Mouse (Mus musculus): ENCODE measurements around the gene Ttc28. TPM values are rescaled to one million over a fixed set of nuclear protein-coding genes. Genes with fewer than 3 reads are reported as not detected.
A peak's percentile ranks its signal among the peaks of the same experiment; 100 is the strongest.

Ttc28 gene
- polyA plus RNA-seq, 1 experiment from 2014 or later = 0.95 TPM

- H3K9ac ChIP-seq = no peak overlapping the region
- H3K4me2 ChIP-seq = no peak overlapping the region
- no peaks in the 10 kb centered on the region for H3K36me3 ChIP-seq
- no peak overlapping the region for H3K27ac ChIP-seq
- DNase-seq (no peak), ATAC-seq (ENCODE audit: low read depth) (no peak)
- no peaks in the 10 kb centered on the region for H3K9me3 ChIP-seq (replicated peaks)
- no peak overlapping the region for H3K4me3 ChIP-seq (replicated peaks)
- WGBS (ENCODE audit: insufficient replicate concordance) = 61% methylated on average over 1 of the region's 1 CpGs
- 0 out of 2 replicates have a peak, but pooled peaks cover 6% of the 10 kb centered on the region for H3K4me1 ChIP-seq (replicated peaks)
- H3K27me3 ChIP-seq = no peaks in the 10 kb centered on the region
Measured at GRCm38 (mm10) chr5:111231769-111232168, 352.2 kb downstream of the Ttc28 start.

- H3K36me3 ChIP-seq = no peaks in the 10 kb centered on the region
- no peak overlapping the region for H3K4me2 ChIP-seq
- H3K4me1 ChIP-seq (replicated peaks) = 0 out of 2 replicates have a peak, but pooled peaks cover 3% of the 10 kb centered on the region
- DNase-seq (no peak), ATAC-seq (ENCODE audit: low read depth) (no peak)
- H3K27ac ChIP-seq = no peak overlapping the region
- H3K4me3 ChIP-seq (replicated peaks) = no peak overlapping the region
- H3K27me3 ChIP-seq = no peaks in the 10 kb centered on the region
- no peaks in the 10 kb centered on the region for H3K9me3 ChIP-seq (replicated peaks)
- no peak overlapping the region for H3K9ac ChIP-seq
- WGBS (ENCODE audit: insufficient replicate concordance) = 68% methylated on average over 24 of the region's 24 CpGs
Measured at GRCm38 (mm10) chr5:111233022-111233709, 353.6 kb downstream of the Ttc28 start.

GRCm38 (mm10) chr5:111235131-111235530, 355.5 kb downstream of the Ttc28 start:
- Histone ChIP-seq H3K4me2 (no peak overlapping the region), H3K27ac (no peak overlapping the region), H3K9ac (no peak overlapping the region), H3K27me3 (no peaks in the 10 kb centered on the region), H3K36me3 (no peaks in the 10 kb centered on the region), H3K4me1 (replicated peaks) (peaks cover 6% of the 10 kb centered on the region; the same call in 1 of the 2 replicates), H3K9me3 (replicated peaks) (no peaks in the 10 kb centered on the region), H3K4me3 (replicated peaks) (no peak overlapping the region)
- DNase-seq = no peak
- ATAC-seq (ENCODE audit: low read depth) = no peak
- WGBS (ENCODE audit: insufficient replicate concordance) = 75% methylated on average over 12 of the region's 12 CpGs

- no peak overlapping the region for H3K4me2 ChIP-seq
- no peak overlapping the region for H3K4me3 ChIP-seq (replicated peaks)
- H3K27me3 ChIP-seq = no peaks in the 10 kb centered on the region
- no peak for DNase-seq
- WGBS (ENCODE audit: insufficient replicate concordance) = 69% methylated on average over 9 of the region's 9 CpGs
- H3K4me1 ChIP-seq (replicated peaks) = peaks cover 6% of the 10 kb centered on the region; the same call in 1 of the 2 replicates
- ATAC-seq (ENCODE audit: low read depth) = no peak
- no peak overlapping the region for H3K27ac ChIP-seq
- no peaks in the 10 kb centered on the region for H3K36me3 ChIP-seq
- H3K9ac ChIP-seq = no peak overlapping the region
- no peaks in the 10 kb centered on the region for H3K9me3 ChIP-seq (replicated peaks)
Measured at GRCm38 (mm10) chr5:111237176-111237636, 357.6 kb downstream of the Ttc28 start.

- H3K27ac ChIP-seq = no peak overlapping the region
- H3K27me3 ChIP-seq = no peaks in the 10 kb centered on the region
- H3K9me3 ChIP-seq (replicated peaks) = no peaks in the 10 kb centered on the region
- no peak overlapping the region for H3K4me2 ChIP-seq
- no peak overlapping the region for H3K4me3 ChIP-seq (replicated peaks)
- H3K9ac ChIP-seq = no peak overlapping the region
- DNase-seq (peak; percentile 75), ATAC-seq (ENCODE audit: low read depth) (peak; percentile 86)
- peaks cover 12% of the 10 kb centered on the region for H3K4me1 ChIP-seq (replicated peaks)
- no peaks in the 10 kb centered on the region for H3K36me3 ChIP-seq
- WGBS (ENCODE audit: insufficient replicate concordance) = 17% methylated on average over 7 of the region's 7 CpGs
Measured at GRCm38 (mm10) chr5:111239223-111239622, 359.6 kb downstream of the Ttc28 start.

GRCm38 (mm10) chr5:111243447-111244040, 363.9 kb downstream of the Ttc28 start:
- H3K9me3 ChIP-seq (replicated peaks) = no peaks in the 10 kb centered on the region
- WGBS (ENCODE audit: insufficient replicate concordance) = 60% methylated on average over 14 of the region's 14 CpGs
- peaks cover 22% of the 10 kb centered on the region for H3K4me1 ChIP-seq (replicated peaks)
- H3K9ac ChIP-seq = no peak overlapping the region
- no peak for DNase-seq
- no peaks in the 10 kb centered on the region for H3K27me3 ChIP-seq
- H3K4me3 ChIP-seq (replicated peaks) = no peak overlapping the region
- H3K27ac ChIP-seq = no peak overlapping the region
- no peak for ATAC-seq (ENCODE audit: low read depth)
- H3K36me3 ChIP-seq = no peaks in the 10 kb centered on the region
- H3K4me2 ChIP-seq = no peak overlapping the region

GRCm38 (mm10) chr5:111244061-111244460, 364.5 kb downstream of the Ttc28 start:
- Histone ChIP-seq H3K9ac (no peak overlapping the region), H3K4me1 (replicated peaks) (peaks cover 21% of the 10 kb centered on the region), H3K27ac (no peak overlapping the region), H3K36me3 (no peaks in the 10 kb centered on the region), H3K4me3 (replicated peaks) (no peak overlapping the region), H3K27me3 (no peaks in the 10 kb centered on the region), H3K4me2 (no peak overlapping the region), H3K9me3 (replicated peaks) (no peaks in the 10 kb centered on the region)
- ATAC-seq (ENCODE audit: low read depth) (no peak), DNase-seq (no peak)
- WGBS (ENCODE audit: insufficient replicate concordance) = 66% methylated on average over 9 of the region's 9 CpGs

- WGBS (ENCODE audit: insufficient replicate concordance) = 56% methylated on average over 10 of the region's 10 CpGs
- Histone ChIP-seq H3K36me3 (no peaks in the 10 kb centered on the region), H3K4me2 (no peak overlapping the region)
Measured at GRCm38 (mm10) chr5:111247571-111248265, 368.1 kb downstream of the Ttc28 start.

GRCm38 (mm10) chr5:111252147-111252546, 372.5 kb downstream of the Ttc28 start:
- DNase-seq (no peak), ATAC-seq (ENCODE audit: low read depth) (no peak)
- 65% methylated on average over 3 of the region's 3 CpGs for WGBS (ENCODE audit: insufficient replicate concordance)
- Histone ChIP-seq H3K9ac (no peak overlapping the region), H3K4me2 (no peak overlapping the region), H3K9me3 (replicated peaks) (no peaks in the 10 kb centered on the region), H3K4me1 (replicated peaks) (peaks cover 7% of the 10 kb centered on the region), H3K4me3 (replicated peaks) (no peak overlapping the region), H3K27me3 (no peaks in the 10 kb centered on the region), H3K36me3 (no peaks in the 10 kb centered on the region), H3K27ac (no peak overlapping the region)

More at GRCm38 (mm10) chr5:111247571-111248265, 368.1 kb downstream of the Ttc28 start:
- no peak overlapping the region for H3K27ac ChIP-seq
- H3K4me3 ChIP-seq (replicated peaks) = no peak overlapping the region
- H3K4me1 ChIP-seq (replicated peaks) = peaks cover 16% of the 10 kb centered on the region
- H3K27me3 ChIP-seq = no peaks in the 10 kb centered on the region
- DNase-seq = no peak
- H3K9ac ChIP-seq = no peak overlapping the region
- no peaks in the 10 kb centered on the region for H3K9me3 ChIP-seq (replicated peaks)
- no peak for ATAC-seq (ENCODE audit: low read depth)

GRCm38 (mm10) chr5:111254362-111254761, 374.8 kb downstream of the Ttc28 start:
- ATAC-seq (ENCODE audit: low read depth) = no peak
- 37% methylated on average over 9 of the region's 9 CpGs for WGBS (ENCODE audit: insufficient replicate concordance)
- H3K4me1 ChIP-seq (replicated peaks) = peaks cover 7% of the 10 kb centered on the region

GRCm38 (mm10) chr5:111254781-111255180, 375.2 kb downstream of the Ttc28 start:
- H3K4me3 ChIP-seq (replicated peaks) = no peak overlapping the region
- peaks cover 7% of the 10 kb centered on the region for H3K4me1 ChIP-seq (replicated peaks)
- H3K9ac ChIP-seq = no peak overlapping the region
- no peak overlapping the region for H3K4me2 ChIP-seq
- H3K27ac ChIP-seq = no peak overlapping the region
- 72% methylated on average over 11 of the region's 11 CpGs for WGBS (ENCODE audit: insufficient replicate concordance)
- H3K9me3 ChIP-seq (replicated peaks) = no peaks in the 10 kb centered on the region
- H3K27me3 ChIP-seq = no peaks in the 10 kb centered on the region
- ATAC-seq (ENCODE audit: low read depth) (no peak), DNase-seq (no peak)
- H3K36me3 ChIP-seq = no peaks in the 10 kb centered on the region

More at GRCm38 (mm10) chr5:111254362-111254761, 374.8 kb downstream of the Ttc28 start:
- no peaks in the 10 kb centered on the region for H3K36me3 ChIP-seq
- DNase-seq = no peak
- no peaks in the 10 kb centered on the region for H3K27me3 ChIP-seq
- no peak overlapping the region for H3K4me2 ChIP-seq
- H3K4me3 ChIP-seq (replicated peaks) = no peak overlapping the region
- H3K9me3 ChIP-seq (replicated peaks) = no peaks in the 10 kb centered on the region
- H3K27ac ChIP-seq = no peak overlapping the region
- H3K9ac ChIP-seq = no peak overlapping the region
